Mouse (Mus musculus): ENCODE data around the gene Atic. TPM values are rescaled to one million over a fixed set of nuclear protein-coding genes. Genes with fewer than 3 reads are reported as not detected.

Gene Atic
- polyA plus RNA-seq (2014; fragmentation: Illumina TruSeq; extraction: RNeasy Lipid Tissue Mini Kit (QIAGEN cat#74804); ENCODE audit: low read depth, low replicate concordance), result 14.3 TPM

GRCm38 (mm10) chr1:71556688-71557612 lies at the start of gene Atic:
TSS of gene Atic (plus strand) at chr1:71557150.

Other genes with a start within 250 kb of the Atic start
- 0.87 TPM for gene Abca12, start 142.2 kb upstream of the Atic start, polyA plus RNA-seq (2014; fragmentation: Illumina TruSeq; extraction: RNeasy Lipid Tissue Mini Kit (QIAGEN cat#74804); ENCODE audit: low read depth, low replicate concordance)
- gene Fn1, start 96.0 kb downstream of the Atic start, polyA plus RNA-seq (2014; fragmentation: Illumina TruSeq; extraction: RNeasy Lipid Tissue Mini Kit (QIAGEN cat#74804); ENCODE audit: low read depth, low replicate concordance), result 4.5 TPM